Mouse (Mus musculus) kidney, embryonic 14.5 days (tissue): ENCODE measurements around the gene Armc3. TPM values are rescaled to one million over a fixed set of nuclear protein-coding genes. Genes with fewer than 3 reads are reported as not detected.
A peak's percentile ranks its signal among the peaks of the same experiment; 100 is the strongest.

Experiments used
- ATAC-seq: fragments of 200-750 bp; cut with Nextera tagmentation; 2 replicates; pipeline ENCODE4 v1.8.0; 2017; ENCODE audit warnings: moderate number of reproducible peaks, mild to moderate bottlenecking, moderate TSS enrichment, moderate library complexity; ENCODE audit not compliant: low FRiP score, low TSS enrichment
- H3K27ac ChIP-seq: fragments of 300-500 bp; sonication (generic); 2 replicates; pipeline ENCODE4 v1.5.1; 2014; ENCODE audit warnings: low read depth, mild to moderate bottlenecking, low read length, moderate library complexity, mixed read lengths
- H3K27me3 ChIP-seq: fragments of 300-500 bp; sonication (generic); 2 replicates; pipeline ENCODE4 v1.6.1; 2014; ENCODE audit warnings: mild to moderate bottlenecking, low read length; ENCODE audit not compliant: control insufficient read depth, insufficient read depth
- H3K36me3 ChIP-seq: fragments of 300-500 bp; sonication (generic); 2 replicates; pipeline ENCODE4 v1.6.1; 2014; ENCODE audit warnings: low read length, mixed read lengths; ENCODE audit not compliant: control insufficient read depth, insufficient read depth
- H3K4me1 ChIP-seq: fragments of 300-500 bp; sonication (generic); 2 replicates; pipeline ENCODE4 v1.6.1; 2014; ENCODE audit warnings: low read length, mixed read lengths; ENCODE audit not compliant: control insufficient read depth, insufficient read depth
- H3K4me2 ChIP-seq: fragments of 300-500 bp; sonication (generic); replicated peaks from 2 replicates; pipeline ENCODE4 v1.6.1; 2014; ENCODE audit warnings: low read depth, mild to moderate bottlenecking, low read length
- H3K4me3 ChIP-seq: fragments of 300-500 bp; sonication (generic); 2 replicates; pipeline ENCODE4 v1.5.1; 2014; ENCODE audit warnings: mild to moderate bottlenecking, low read length
- H3K9ac ChIP-seq: fragments of 300-500 bp; sonication (generic); 2 replicates; pipeline ENCODE4 v1.6.1; 2014; ENCODE audit warnings: low read depth, mild to moderate bottlenecking, low read length, moderate library complexity
- H3K9me3 ChIP-seq: fragments of 300-500 bp; sonication (generic); 2 replicates; pipeline ENCODE4 v1.6.1; 2016; ENCODE audit warnings: low read length; ENCODE audit not compliant: control insufficient read depth
- WGBS: fragments of 180-500 bp; shearing (Covaris S2); extraction: QIAGEN DNeasy Blood & Tissue Kit; methylation state at CpG from one replicate; pipeline ENCODE4 v1.1.7; 2014; 5-methylcytosine and 5-hydroxymethylcytosine counted together
- polyA plus RNA-seq: library from polyadenylated mRNA; unstranded; fragments of >200 nt; fragmentation: Nextera tagmentation; extraction: Ambion mirVana; gene quantifications from 2 replicates; pipeline ENCODE4 v1.2.1, GENCODE M21; 2014

Armc3 gene
- polyA plus RNA-seq: 0.09 and 0.24 TPM in 2 replicates

- H3K4me2 ChIP-seq: peak within 1 kb of the TSS; percentile 58
- peak; percentile 98 for ATAC-seq
- H3K9me3 ChIP-seq: no peaks in the 10 kb centered on the region
- H3K4me3 ChIP-seq: peak within 1 kb of the TSS; percentile 49
- no peaks in the 10 kb centered on the region for H3K36me3 ChIP-seq
- no peaks in the 10 kb centered on the region for H3K27me3 ChIP-seq
- no peaks in the 10 kb centered on the region for H3K4me1 ChIP-seq
- H3K27ac ChIP-seq: no peak within 1 kb of the TSS
- WGBS: 21% methylated on average over 24 of the region's 24 CpGs
- H3K9ac ChIP-seq: peak within 1 kb of the TSS; percentile 52
Measured at GRCm38 (mm10) chr2:19198452-19199365, at the start of gene Armc3. Gene Armc3, plus strand, starts transcription at chr2:19199302.

- Histone ChIP-seq H3K9ac (no peak overlapping the region), H3K27ac (no peak overlapping the region), H3K4me3 (no peak overlapping the region), H3K4me1 (no peaks in the 10 kb centered on the region), H3K4me2 (no peak overlapping the region), H3K36me3 (no peaks in the 10 kb centered on the region), H3K9me3 (no peaks in the 10 kb centered on the region), H3K27me3 (no peaks in the 10 kb centered on the region)
- 69% methylated on average over 1 of the region's 1 CpGs for WGBS
- ATAC-seq: no peak
Measured at GRCm38 (mm10) chr2:19152687-19153086, 46.4 kb upstream of the Armc3 start.

- Histone ChIP-seq H3K27me3 (no peaks in the 10 kb centered on the region), H3K4me3 (no peak overlapping the region), H3K9me3 (no peaks in the 10 kb centered on the region), H3K9ac (no peak overlapping the region), H3K4me1 (no peaks in the 10 kb centered on the region), H3K27ac (no peak overlapping the region), H3K36me3 (no peaks in the 10 kb centered on the region), H3K4me2 (no peak overlapping the region)
- 77% methylated on average over 4 of the region's 4 CpGs for WGBS
- no peak for ATAC-seq
Measured at GRCm38 (mm10) chr2:19156176-19156575, 42.9 kb upstream of the Armc3 start.

GRCm38 (mm10) chr2:19159539-19159938 lies 39.6 kb upstream of the Armc3 start:
- WGBS: 86% methylated on average over 5 of the region's 5 CpGs
- Histone ChIP-seq H3K27ac (no peak overlapping the region), H3K4me2 (no peak overlapping the region), H3K9ac (no peak overlapping the region), H3K27me3 (no peaks in the 10 kb centered on the region), H3K4me1 (no peaks in the 10 kb centered on the region), H3K36me3 (no peaks in the 10 kb centered on the region), H3K4me3 (no peak overlapping the region), H3K9me3 (no peaks in the 10 kb centered on the region)
- no peak for ATAC-seq

GRCm38 (mm10) chr2:19160368-19161114 lies 38.6 kb upstream of the Armc3 start:
- Histone ChIP-seq H3K4me2 (0 out of 2 replicates have a peak overlapping the region, but pooled peaks have one; percentile 1), H3K9me3 (no peaks in the 10 kb centered on the region), H3K9ac (no peak overlapping the region), H3K36me3 (no peaks in the 10 kb centered on the region), H3K4me1 (no peaks in the 10 kb centered on the region), H3K4me3 (no peak overlapping the region), H3K27ac (no peak overlapping the region), H3K27me3 (no peaks in the 10 kb centered on the region)
- WGBS: 5% methylated on average over 8 of the region's 8 CpGs
- ATAC-seq: peak; percentile 92

GRCm38 (mm10) chr2:19164234-19164633 lies 34.9 kb upstream of the Armc3 start:
- Histone ChIP-seq H3K27me3 (no peaks in the 10 kb centered on the region), H3K36me3 (no peaks in the 10 kb centered on the region), H3K9me3 (no peaks in the 10 kb centered on the region), H3K4me1 (no peaks in the 10 kb centered on the region), H3K4me3 (no peak overlapping the region), H3K4me2 (no peak overlapping the region), H3K9ac (no peak overlapping the region), H3K27ac (no peak overlapping the region)
- WGBS: 92% methylated on average over 1 of the region's 1 CpGs
- no peak for ATAC-seq

GRCm38 (mm10) chr2:19176827-19177236 lies 22.3 kb upstream of the Armc3 start:
- no peak for ATAC-seq
- Histone ChIP-seq H3K4me1 (no peaks in the 10 kb centered on the region), H3K9me3 (no peaks in the 10 kb centered on the region), H3K27ac (no peak overlapping the region), H3K4me2 (no peak overlapping the region), H3K36me3 (no peaks in the 10 kb centered on the region), H3K27me3 (no peaks in the 10 kb centered on the region), H3K9ac (no peak overlapping the region), H3K4me3 (no peak overlapping the region)
- 40% methylated on average over 1 of the region's 1 CpGs for WGBS

- peak overlapping the region; percentile 58 for H3K4me2 ChIP-seq
- no peaks in the 10 kb centered on the region for H3K36me3 ChIP-seq
- no peak for ATAC-seq
- H3K9ac ChIP-seq: peak overlapping the region; percentile 52; the same call in 1 of the 2 replicates
- no peaks in the 10 kb centered on the region for H3K9me3 ChIP-seq
- H3K4me3 ChIP-seq: peak overlapping the region; percentile 49
- no peak overlapping the region for H3K27ac ChIP-seq
- no peaks in the 10 kb centered on the region for H3K4me1 ChIP-seq
- no peaks in the 10 kb centered on the region for H3K27me3 ChIP-seq
- 32% methylated on average over 13 of the region's 13 CpGs for WGBS
Measured at GRCm38 (mm10) chr2:19199366-19199853, 308 bp downstream of the Armc3 start.
